Mouse (Mus musculus): ENCODE results near the gene Gkap1. TPM values are rescaled to one million over a fixed set of nuclear protein-coding genes. Genes with fewer than 3 reads are reported as not detected.

Gkap1 gene
- polyA plus RNA-seq, 1 experiment: 1.0 TPM

GRCm38 (mm10) chr13:58266864-58267263 is 8.6 kb downstream of the Gkap1 start:
- Histone ChIP-seq H3K4me3 (ENCODE audit: low read depth, low read length) (no peak overlapping the region), H3K4me1 (ENCODE audit: control insufficient read depth, insufficient read depth, insufficient read length, low read length) (no peaks in the 10 kb centered on the region), H3K36me3 (ENCODE audit: control insufficient read depth, insufficient read depth, low read length) (no peaks in the 10 kb centered on the region), H3K27me3 (ENCODE audit: control insufficient read depth, insufficient read depth, low read length) (no peaks in the 10 kb centered on the region), H3K27ac (ENCODE audit: insufficient read depth, low read depth, low read length) (no peak overlapping the region)
- WGBS: 80% methylated on average over 3 of the region's 3 CpGs
- TF ChIP-seq CTCF (IDR thresholded peaks at IDR 0.05; ENCODE audit: extremely low read depth, insufficient read length, insufficient replicate concordance, low read depth, low read length) (no peak), POLR2A (IDR thresholded peaks at IDR 0.05; ENCODE audit: low read depth, low read length) (no peak)

- Histone ChIP-seq H3K36me3 (ENCODE audit: control insufficient read depth, insufficient read depth, low read length) (0 out of 2 replicates have a peak, but pooled peaks cover 2% of the 10 kb centered on the region), H3K4me3 (ENCODE audit: low read depth, low read length) (no peak overlapping the region), H3K27me3 (ENCODE audit: control insufficient read depth, insufficient read depth, low read length) (no peaks in the 10 kb centered on the region), H3K27ac (ENCODE audit: insufficient read depth, low read depth, low read length) (no peak overlapping the region), H3K4me1 (ENCODE audit: control insufficient read depth, insufficient read depth, insufficient read length, low read length) (no peaks in the 10 kb centered on the region)
- 89% methylated on average over 8 of the region's 8 CpGs for WGBS
- TF ChIP-seq POLR2A (IDR thresholded peaks at IDR 0.05; ENCODE audit: low read depth, low read length) (no peak), CTCF (IDR thresholded peaks at IDR 0.05; ENCODE audit: extremely low read depth, insufficient read length, insufficient replicate concordance, low read depth, low read length) (no peak)
Measured at GRCm38 (mm10) chr13:58263546-58263945, 12.0 kb downstream of the Gkap1 start.

GRCm38 (mm10) chr13:58261674-58262073 is 13.8 kb downstream of the Gkap1 start:
- Histone ChIP-seq H3K36me3 (ENCODE audit: control insufficient read depth, insufficient read depth, low read length) (0 out of 2 replicates have a peak, but pooled peaks cover 2% of the 10 kb centered on the region), H3K27ac (ENCODE audit: insufficient read depth, low read depth, low read length) (no peak overlapping the region), H3K4me1 (ENCODE audit: control insufficient read depth, insufficient read depth, insufficient read length, low read length) (no peaks in the 10 kb centered on the region), H3K27me3 (ENCODE audit: control insufficient read depth, insufficient read depth, low read length) (no peaks in the 10 kb centered on the region), H3K4me3 (ENCODE audit: low read depth, low read length) (no peak overlapping the region)
- TF ChIP-seq POLR2A (IDR thresholded peaks at IDR 0.05; ENCODE audit: low read depth, low read length) (no peak), CTCF (IDR thresholded peaks at IDR 0.05; ENCODE audit: extremely low read depth, insufficient read length, insufficient replicate concordance, low read depth, low read length) (no peak)
- 87% methylated on average over 4 of the region's 4 CpGs for WGBS

GRCm38 (mm10) chr13:58253268-58253667 is 22.2 kb downstream of the Gkap1 start:
- H3K4me3 ChIP-seq (ENCODE audit: low read depth, low read length): no peak overlapping the region
- WGBS: 92% methylated on average over 1 of the region's 1 CpGs

GRCm38 (mm10) chr13:58248957-58249356 is 26.5 kb downstream of the Gkap1 start:
- WGBS: 68% methylated on average over 5 of the region's 5 CpGs
- Histone ChIP-seq H3K4me1 (ENCODE audit: control insufficient read depth, insufficient read depth, insufficient read length, low read length) (no peaks in the 10 kb centered on the region), H3K4me3 (ENCODE audit: low read depth, low read length) (no peak overlapping the region), H3K27ac (ENCODE audit: insufficient read depth, low read depth, low read length) (no peak overlapping the region), H3K36me3 (ENCODE audit: control insufficient read depth, insufficient read depth, low read length) (no peaks in the 10 kb centered on the region; the same call in 1 of the 2 replicates), H3K27me3 (ENCODE audit: control insufficient read depth, insufficient read depth, low read length) (no peaks in the 10 kb centered on the region)
- TF ChIP-seq POLR2A (IDR thresholded peaks at IDR 0.05; ENCODE audit: low read depth, low read length) (no peak), CTCF (IDR thresholded peaks at IDR 0.05; ENCODE audit: extremely low read depth, insufficient read length, insufficient replicate concordance, low read depth, low read length) (no peak)

More at GRCm38 (mm10) chr13:58253268-58253667, 22.2 kb downstream of the Gkap1 start:
- H3K27me3 ChIP-seq (ENCODE audit: control insufficient read depth, insufficient read depth, low read length): no peaks in the 10 kb centered on the region
- H3K27ac ChIP-seq (ENCODE audit: insufficient read depth, low read depth, low read length): no peak overlapping the region
- no peaks in the 10 kb centered on the region for H3K4me1 ChIP-seq (ENCODE audit: control insufficient read depth, insufficient read depth, insufficient read length, low read length)
- no peak for TF ChIP-seq CTCF (IDR thresholded peaks at IDR 0.05; ENCODE audit: extremely low read depth, insufficient read length, insufficient replicate concordance, low read depth, low read length)
- no peak for TF ChIP-seq POLR2A (IDR thresholded peaks at IDR 0.05; ENCODE audit: low read depth, low read length)
- H3K36me3 ChIP-seq (ENCODE audit: control insufficient read depth, insufficient read depth, low read length): peaks cover 1% of the 10 kb centered on the region; the same call in 1 of the 2 replicates

GRCm38 (mm10) chr13:58236536-58236935 is 39.0 kb downstream of the Gkap1 start:
- Histone ChIP-seq H3K36me3 (ENCODE audit: control insufficient read depth, insufficient read depth, low read length) (0 out of 2 replicates have a peak, but pooled peaks cover 2% of the 10 kb centered on the region), H3K4me3 (ENCODE audit: low read depth, low read length) (no peak overlapping the region), H3K27me3 (ENCODE audit: control insufficient read depth, insufficient read depth, low read length) (no peaks in the 10 kb centered on the region), H3K4me1 (ENCODE audit: control insufficient read depth, insufficient read depth, insufficient read length, low read length) (no peaks in the 10 kb centered on the region), H3K27ac (ENCODE audit: insufficient read depth, low read depth, low read length) (no peak overlapping the region)
- TF ChIP-seq CTCF (IDR thresholded peaks at IDR 0.05; ENCODE audit: extremely low read depth, insufficient read length, insufficient replicate concordance, low read depth, low read length) (no peak), POLR2A (IDR thresholded peaks at IDR 0.05; ENCODE audit: low read depth, low read length) (no peak)
- 90% methylated on average over 7 of the region's 7 CpGs for WGBS

- H3K4me3 ChIP-seq (ENCODE audit: low read depth, low read length): no peak overlapping the region
- TF ChIP-seq POLR2A (IDR thresholded peaks at IDR 0.05; ENCODE audit: low read depth, low read length): no peak
- TF ChIP-seq CTCF (IDR thresholded peaks at IDR 0.05; ENCODE audit: extremely low read depth, insufficient read length, insufficient replicate concordance, low read depth, low read length): peak; percentile 70
- H3K27me3 ChIP-seq (ENCODE audit: control insufficient read depth, insufficient read depth, low read length): no peaks in the 10 kb centered on the region
- H3K36me3 ChIP-seq (ENCODE audit: control insufficient read depth, insufficient read depth, low read length): no peaks in the 10 kb centered on the region
- WGBS: 31% methylated on average over 5 of the region's 5 CpGs
- no peak overlapping the region for H3K27ac ChIP-seq (ENCODE audit: insufficient read depth, low read depth, low read length)
- H3K4me1 ChIP-seq (ENCODE audit: control insufficient read depth, insufficient read depth, insufficient read length, low read length): no peaks in the 10 kb centered on the region
Measured at GRCm38 (mm10) chr13:58232611-58233010, 42.9 kb downstream of the Gkap1 start.

All from small intestine, adult 2 months (tissue).